Mouse (Mus musculus): ENCODE measurements around the gene Ugt3a1. TPM values are rescaled to one million over a fixed set of nuclear protein-coding genes. Genes with fewer than 3 reads are reported as not detected.

Gene Ugt3a1
- polyA plus RNA-seq, 1 experiment from 2014 or later: not detected

DNA sequence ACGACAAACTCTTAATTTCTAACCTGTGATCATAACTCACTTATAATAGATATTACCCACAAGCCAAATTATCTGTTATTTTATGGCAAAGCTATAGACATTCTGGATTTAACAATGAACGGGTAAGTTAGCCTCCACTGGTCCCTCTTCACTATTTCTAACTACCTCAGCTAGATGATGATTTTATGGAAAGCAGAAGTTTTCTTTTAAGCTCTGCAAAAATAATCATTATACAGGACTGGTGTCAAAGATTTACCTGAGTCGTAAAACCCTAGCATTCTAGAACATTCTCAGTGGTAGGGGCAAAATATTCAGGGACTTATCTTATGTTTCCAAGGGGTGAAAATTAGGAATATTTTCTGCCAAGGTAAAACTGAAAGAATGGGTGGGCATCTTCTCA, 59.9 kb downstream of the Ugt3a1 start:
- Histone ChIP-seq H3K27me3 (no peaks in the 10 kb centered on the region), H3K9me3 (no peaks in the 10 kb centered on the region), H3K4me3 (no peak overlapping the region), H3K27ac (replicated peaks) (no peak overlapping the region), H3K36me3 (no peaks in the 10 kb centered on the region), H3K4me1 (replicated peaks) (no peaks in the 10 kb centered on the region), H3K9ac (no peak overlapping the region), H3K4me2 (no peak overlapping the region)
- WGBS: 86% methylated on average over 3 of the region's 3 CpGs
- no peak for ATAC-seq (ENCODE audit: low read depth)

DNA sequence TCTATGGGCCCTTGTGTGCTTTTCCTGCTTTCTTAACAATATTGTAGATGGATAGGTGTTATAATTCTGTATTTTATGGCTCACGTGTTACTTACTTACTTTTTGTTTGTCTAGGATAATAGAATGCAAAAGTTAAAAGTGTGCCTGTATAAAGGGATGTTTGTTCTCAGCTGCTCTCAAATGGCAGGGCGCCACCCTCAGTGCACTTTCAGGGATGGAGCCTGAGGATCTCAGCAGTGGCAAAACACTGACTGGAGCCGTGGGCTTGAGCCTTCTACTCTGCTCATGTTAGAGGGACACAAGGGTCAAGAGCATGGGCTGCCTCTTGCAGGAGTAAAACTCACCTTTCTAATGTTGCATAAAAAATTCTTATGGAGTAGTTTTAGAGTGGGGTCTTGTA, 60.3 kb downstream of the Ugt3a1 start:
- H3K4me2 ChIP-seq: no peak overlapping the region
- H3K9me3 ChIP-seq: no peaks in the 10 kb centered on the region
- H3K4me3 ChIP-seq: no peak overlapping the region
- 71% methylated on average over 3 of the region's 3 CpGs for WGBS
- no peak for ATAC-seq (ENCODE audit: low read depth)
- no peak overlapping the region for H3K9ac ChIP-seq
- no peak overlapping the region for H3K27ac ChIP-seq (replicated peaks)
- no peaks in the 10 kb centered on the region for H3K4me1 ChIP-seq (replicated peaks)
- no peaks in the 10 kb centered on the region for H3K27me3 ChIP-seq
- no peaks in the 10 kb centered on the region for H3K36me3 ChIP-seq

DNA sequence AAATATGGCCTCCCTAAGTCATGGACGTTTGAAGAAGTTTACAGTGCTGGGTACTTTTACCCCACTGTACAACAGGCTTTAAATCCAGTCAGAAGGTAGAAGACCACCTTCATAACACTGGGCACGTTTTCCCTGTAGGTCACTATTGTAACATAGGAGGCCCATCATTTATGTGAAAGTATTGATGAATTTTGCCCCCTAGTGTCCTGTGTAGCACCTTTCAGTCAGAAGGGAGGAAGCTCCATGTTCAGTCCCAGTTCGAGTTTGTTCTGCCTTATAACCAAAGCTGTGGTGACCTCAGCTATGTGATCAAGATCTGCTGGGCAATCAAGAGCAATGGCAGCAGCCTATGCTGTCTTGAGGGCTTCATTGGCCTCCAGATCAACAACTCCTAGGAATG, 72.1 kb downstream of the Ugt3a1 start:
- no peaks in the 10 kb centered on the region for H3K36me3 ChIP-seq
- no peak overlapping the region for H3K4me3 ChIP-seq
- no peaks in the 10 kb centered on the region for H3K27me3 ChIP-seq
- ATAC-seq (ENCODE audit: low read depth): no peak
- 61% methylated on average over 3 of the region's 3 CpGs for WGBS
- no peak overlapping the region for H3K4me2 ChIP-seq
- H3K9ac ChIP-seq: no peak overlapping the region
- no peaks in the 10 kb centered on the region for H3K9me3 ChIP-seq
- no peaks in the 10 kb centered on the region for H3K4me1 ChIP-seq (replicated peaks)
- H3K27ac ChIP-seq (replicated peaks): no peak overlapping the region

DNA sequence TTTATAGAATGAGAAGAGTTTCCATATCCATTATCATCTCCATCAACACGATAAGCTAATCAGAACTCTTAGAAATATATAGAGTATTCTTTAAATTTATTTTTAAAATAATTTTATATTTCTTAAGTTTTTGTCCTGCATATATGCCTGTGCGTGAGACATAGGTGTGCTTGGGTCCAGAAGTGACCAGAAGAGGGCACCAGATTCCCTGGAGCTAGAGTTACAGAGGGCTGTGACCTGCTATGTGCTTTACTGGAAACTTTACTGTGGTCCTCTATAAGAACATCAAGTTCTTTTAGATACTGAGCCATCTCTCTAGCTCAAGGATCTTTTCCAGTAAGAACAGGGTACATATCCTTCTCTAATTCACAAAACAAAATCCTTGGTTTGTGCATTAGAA, 86.1 kb downstream of the Ugt3a1 start:
- H3K4me3 ChIP-seq: no peak overlapping the region
- H3K27ac ChIP-seq (replicated peaks): no peak overlapping the region
- H3K27me3 ChIP-seq: no peaks in the 10 kb centered on the region
- H3K4me1 ChIP-seq (replicated peaks): no peaks in the 10 kb centered on the region
- H3K4me2 ChIP-seq: no peak overlapping the region
- 62% methylated on average over 2 of the region's 2 CpGs for WGBS
- H3K9me3 ChIP-seq: no peaks in the 10 kb centered on the region
- H3K9ac ChIP-seq: no peak overlapping the region
- ATAC-seq (ENCODE audit: low read depth): no peak
- H3K36me3 ChIP-seq: no peaks in the 10 kb centered on the region

Other genes with a start within 250 kb of the Ugt3a1 start
- gene Nadk2, start 205.6 kb upstream of the Ugt3a1 start, polyA plus RNA-seq (2015; fragmentation: Nextera tagmentation; extraction: Ambion mirVana): 28.4 and 34.4 TPM in 2 replicates
- 3.2 and 4.4 TPM in 2 replicates for gene Lmbrd2, start 136.3 kb upstream of the Ugt3a1 start, polyA plus RNA-seq (2015; fragmentation: Nextera tagmentation; extraction: Ambion mirVana)
- 22.4 and 25.7 TPM in 2 replicates for gene Skp2, start 121.5 kb upstream of the Ugt3a1 start, polyA plus RNA-seq (2015; fragmentation: Nextera tagmentation; extraction: Ambion mirVana)
- gene Ugt3a2, start 58.7 kb downstream of the Ugt3a1 start, polyA plus RNA-seq (2015; fragmentation: Nextera tagmentation; extraction: Ambion mirVana): not detected in 2 replicates
- gene Capsl, start 159.1 kb downstream of the Ugt3a1 start, polyA plus RNA-seq (2015; fragmentation: Nextera tagmentation; extraction: Ambion mirVana): 2.1 and 2.4 TPM in 2 replicates